Mouse (Mus musculus): ENCODE results near the gene Fhit.
A peak's percentile ranks its signal among the peaks of the same experiment; 100 is the strongest.

Gene Fhit

GRCm38 (mm10) chr14:10701707-10702106 lies 460.1 kb downstream of the Fhit start:
- DNase-seq (ENCODE audit: low spot score): no peak

- no peak for DNase-seq (ENCODE audit: low spot score)
Observed at GRCm38 (mm10) chr14:10680041-10680440, 481.8 kb downstream of the Fhit start.

- DNase-seq (ENCODE audit: low spot score): no peak
Observed at GRCm38 (mm10) chr14:10679638-10680037, 482.2 kb downstream of the Fhit start.

GRCm38 (mm10) chr14:10677627-10678026 lies 484.2 kb downstream of the Fhit start:
- no peak for DNase-seq (ENCODE audit: low spot score)

- DNase-seq (ENCODE audit: low spot score): no peak
Observed at GRCm38 (mm10) chr14:10660247-10660646, 501.6 kb downstream of the Fhit start.

- no peak for DNase-seq (ENCODE audit: low spot score)
Observed at GRCm38 (mm10) chr14:10659326-10659725, 502.5 kb downstream of the Fhit start.

GRCm38 (mm10) chr14:10658219-10658618 lies 503.6 kb downstream of the Fhit start:
- DNase-seq (ENCODE audit: low spot score): no peak

- no peak for DNase-seq (ENCODE audit: low spot score)
Observed at GRCm38 (mm10) chr14:10657364-10657763, 504.5 kb downstream of the Fhit start.

GRCm38 (mm10) chr14:10655842-10656241 lies 506.0 kb downstream of the Fhit start:
- no peak for DNase-seq (ENCODE audit: low spot score)

- DNase-seq (ENCODE audit: low spot score): no peak
Observed at GRCm38 (mm10) chr14:10647832-10648231, 514.0 kb downstream of the Fhit start.

GRCm38 (mm10) chr14:10631783-10632182 lies 530.1 kb downstream of the Fhit start:
- DNase-seq (ENCODE audit: low spot score): no peak

- DNase-seq (ENCODE audit: low spot score): no peak
Observed at GRCm38 (mm10) chr14:10630831-10631360, 530.9 kb downstream of the Fhit start.

GRCm38 (mm10) chr14:10593467-10593866 lies 568.4 kb downstream of the Fhit start:
- DNase-seq (ENCODE audit: low spot score): peak; percentile 38

GRCm38 (mm10) chr14:10568937-10569552 lies 592.8 kb downstream of the Fhit start:
- DNase-seq (ENCODE audit: low spot score): no peak

- DNase-seq (ENCODE audit: low spot score): no peak
Observed at GRCm38 (mm10) chr14:10567771-10568170, 594.1 kb downstream of the Fhit start.

- no peak for DNase-seq (ENCODE audit: low spot score)
Observed at GRCm38 (mm10) chr14:10554755-10555154, 607.1 kb downstream of the Fhit start.

- no peak for DNase-seq (ENCODE audit: low spot score)
Observed at GRCm38 (mm10) chr14:10548632-10549031, 613.2 kb downstream of the Fhit start.

- no peak for DNase-seq (ENCODE audit: low spot score)
Observed at GRCm38 (mm10) chr14:10545916-10546315, 615.9 kb downstream of the Fhit start.

GRCm38 (mm10) chr14:10534862-10535261 lies 627.0 kb downstream of the Fhit start:
- DNase-seq (ENCODE audit: low spot score): no peak

- no peak for DNase-seq (ENCODE audit: low spot score)
Observed at GRCm38 (mm10) chr14:10531748-10532500, 629.9 kb downstream of the Fhit start.

GRCm38 (mm10) chr14:10526800-10527199 lies 635.0 kb downstream of the Fhit start:
- peak; percentile 18 for DNase-seq (ENCODE audit: low spot score)

- DNase-seq (ENCODE audit: low spot score): no peak
Observed at GRCm38 (mm10) chr14:10525786-10526185, 636.0 kb downstream of the Fhit start.

- DNase-seq (ENCODE audit: low spot score): no peak
Observed at GRCm38 (mm10) chr14:10514026-10514425, 647.8 kb downstream of the Fhit start.
